Mouse (Mus musculus) olfactory bulb, adult 2 months (tissue): Measurements from ENCODE around the gene Pnma5. TPM values are rescaled to one million over a fixed set of nuclear protein-coding genes. Genes with fewer than 3 reads are reported as not detected.

Source experiments
- H3K27ac ChIP-seq: fragments of 200-500 bp; 2 replicates; pipeline ENCODE4 v1.5.1; 2012; ENCODE audit warnings: low read depth, low read length; ENCODE audit not compliant: insufficient read depth
- H3K4me1 ChIP-seq: fragments of 200-500 bp; 2 replicates; pipeline ENCODE4 v1.6.1; 2012; ENCODE audit warnings: low read length; ENCODE audit not compliant: control insufficient read depth, insufficient read depth
- H3K4me3 ChIP-seq: fragments of 200-500 bp; 2 replicates; pipeline ENCODE4 v1.5.1; 2012; ENCODE audit warnings: mild to moderate bottlenecking, low read depth, low read length, moderate library complexity; ENCODE audit not compliant: insufficient read depth
- CTCF ChIP-seq: fragments of 200-500 bp; IDR thresholded peaks from 2 replicates; pipeline ENCODE4 v1.5.1; 2012; ENCODE audit warnings: low read depth, mild to moderate bottlenecking, low read length, moderate library complexity; ENCODE audit not compliant: insufficient read depth
- POLR2A ChIP-seq: fragments of 200-500 bp; IDR thresholded peaks from 2 replicates; pipeline ENCODE4 v1.6.1; 2012; ENCODE audit warnings: mild to moderate bottlenecking, low read depth, low read length, moderate library complexity; ENCODE audit not compliant: insufficient read depth
- WGBS: fragments of 180-500 bp; shearing (Covaris S2); methylation state at CpG from one replicate; pipeline ENCODE4 v1.1.7; 2018; 5-methylcytosine and 5-hydroxymethylcytosine counted together
- polyA plus RNA-seq: library from polyadenylated mRNA; stranded (reverse); fragments of >200 nt; gene quantifications from 2 replicates; pipeline ENCODE4 v1.2.4, GENCODE M21; 2012; ENCODE audit warnings: low replicate concordance; ENCODE audit not compliant: missing spikeins, insufficient read depth, insufficient read length

Gene Pnma5
- polyA plus RNA-seq, 1 experiment = not detected

DNA sequence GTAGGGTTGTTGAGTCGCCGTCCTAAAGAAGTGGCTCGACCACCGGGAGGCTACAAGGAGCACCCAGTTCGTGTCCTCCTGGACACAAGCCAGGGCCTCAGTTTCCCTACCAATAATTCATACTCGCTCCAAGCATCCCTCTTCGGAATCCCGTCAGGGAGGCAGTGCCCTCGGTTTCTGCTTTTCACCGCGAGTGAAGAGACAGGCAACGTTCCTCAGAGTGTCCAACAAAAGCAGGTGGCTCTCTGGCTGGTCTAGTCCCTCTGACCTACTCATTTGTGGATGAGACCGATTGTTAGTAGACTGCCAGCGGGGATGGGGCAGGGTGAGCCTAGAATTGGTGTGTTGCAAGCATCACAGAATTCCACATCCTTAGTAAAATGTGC lies 49.4 kb downstream of the Pnma5 start:
- TF ChIP-seq CTCF (no peak), POLR2A (no peak)
- Histone ChIP-seq H3K27ac (no peak overlapping the region), H3K4me3 (peak overlapping the region; percentile 44), H3K4me1 (peaks cover 9% of the 10 kb centered on the region; the same call in 1 of the 2 replicates)
- 20% methylated on average over 14 of the region's 14 CpGs for WGBS

DNA sequence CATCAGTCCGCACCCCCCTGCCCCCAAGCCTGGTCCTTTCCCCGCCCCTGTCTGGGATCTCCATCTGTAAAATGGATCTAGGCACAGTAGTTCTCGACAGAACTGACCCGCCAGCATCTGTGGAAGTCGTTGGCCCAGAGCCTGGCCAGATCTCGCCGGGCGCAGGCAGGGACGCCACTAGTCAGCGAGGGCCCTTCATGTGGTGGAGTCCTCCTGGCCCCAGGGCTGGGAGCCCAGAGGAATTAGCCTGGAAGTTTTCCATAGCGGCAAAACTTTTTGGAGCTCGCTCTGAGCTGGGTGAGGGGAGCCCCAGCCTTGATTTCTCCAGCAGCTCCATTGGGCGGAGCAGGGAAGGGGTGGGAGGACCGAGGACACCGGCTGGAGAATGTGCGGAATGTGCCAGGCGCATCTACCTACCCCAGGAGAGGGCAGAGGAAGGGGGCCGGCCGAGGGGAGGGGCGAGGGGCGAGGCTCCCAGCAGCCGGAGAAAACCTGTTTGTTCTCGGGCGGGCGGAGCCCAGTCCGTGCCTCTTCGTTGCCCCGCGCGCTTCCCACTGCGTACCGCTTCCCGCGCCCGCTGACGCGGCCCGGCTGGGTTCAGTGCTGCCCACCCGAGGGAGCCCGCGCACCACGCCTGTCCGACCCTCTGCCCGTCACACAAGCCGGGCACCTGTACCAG lies 49.9 kb downstream of the Pnma5 start, which contains the start of gene Zfp185:
TSS of gene Zfp185 (plus strand) at position 499 of the 679 bp plus-strand sequence.
- 16% methylated on average over 45 of the region's 45 CpGs for WGBS
- no peak within 1 kb of the TSS for H3K27ac ChIP-seq
- peak within 1 kb of the TSS; percentile 44 for H3K4me3 ChIP-seq
- H3K4me1 ChIP-seq = peaks cover 9% of the 10 kb centered on the region; the same call in 1 of the 2 replicates
- TF ChIP-seq POLR2A = no peak
- TF ChIP-seq CTCF = no peak

DNA sequence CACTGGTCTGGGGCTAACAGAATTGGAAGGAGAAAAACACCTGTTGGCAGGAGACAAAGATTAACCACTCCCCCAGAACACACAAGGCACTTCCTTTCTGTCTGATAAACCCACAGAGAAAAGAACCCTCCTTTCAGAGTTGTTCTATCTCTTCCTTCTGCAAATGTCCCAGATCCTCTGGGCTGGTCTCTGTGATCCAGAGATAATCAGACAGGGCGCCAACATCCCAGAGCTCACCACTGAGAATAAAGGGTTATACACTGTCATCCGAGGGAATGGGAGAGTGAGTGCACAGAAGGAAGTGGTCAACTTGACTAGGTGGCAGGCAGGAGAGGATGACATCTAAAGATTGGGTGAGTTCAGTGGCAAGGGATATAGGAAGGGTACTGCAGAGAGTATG lies 51.3 kb downstream of the Pnma5 start:
- Histone ChIP-seq H3K4me3 (no peak overlapping the region), H3K27ac (no peak overlapping the region), H3K4me1 (peaks cover 9% of the 10 kb centered on the region; the same call in 1 of the 2 replicates)
- 83% methylated on average over 2 of the region's 2 CpGs for WGBS
- TF ChIP-seq CTCF (no peak), POLR2A (no peak)

Other genes with a start within 250 kb of the Pnma5 start
- gene Gabrq, start 211.9 kb downstream of the Pnma5 start, polyA plus RNA-seq = not detected in 2 replicates
- gene Cetn2, start 118.7 kb downstream of the Pnma5 start, polyA plus RNA-seq = not detected in 2 replicates
- gene Nsdhl, start 118.5 kb downstream of the Pnma5 start, polyA plus RNA-seq = not detected in 2 replicates
- not detected in 2 replicates for gene Zfp185, start 49.8 kb downstream of the Pnma5 start, polyA plus RNA-seq
- gene Pnma3, start 27.7 kb upstream of the Pnma5 start, polyA plus RNA-seq = not detected in 2 replicates
- not detected in 2 replicates for gene Xlr4a, start 45.4 kb upstream of the Pnma5 start, polyA plus RNA-seq
- gene Xlr3a, start 60.0 kb upstream of the Pnma5 start, polyA plus RNA-seq = not detected in 2 replicates
- not detected in 2 replicates for gene Gm14685, start 79.9 kb upstream of the Pnma5 start, polyA plus RNA-seq
- not detected in 2 replicates for gene Xlr5b, start 111.7 kb upstream of the Pnma5 start, polyA plus RNA-seq
- gene DXBay18, start 112.3 kb upstream of the Pnma5 start, polyA plus RNA-seq = not detected in 2 replicates
- not detected in 2 replicates for gene Spin2d, start 139.9 kb upstream of the Pnma5 start, polyA plus RNA-seq
- gene Xlr3b, start 155.1 kb upstream of the Pnma5 start, polyA plus RNA-seq = not detected in 2 replicates
- not detected in 2 replicates for gene Xlr4b, start 177.2 kb upstream of the Pnma5 start, polyA plus RNA-seq
- gene F8a, start 191.2 kb upstream of the Pnma5 start, polyA plus RNA-seq = not detected in 2 replicates
- gene Xlr4c, start 206.0 kb upstream of the Pnma5 start, polyA plus RNA-seq = not detected in 2 replicates
- not detected in 2 replicates for gene Xlr3c, start 228.3 kb upstream of the Pnma5 start, polyA plus RNA-seq